8 mouse cellular contexts compared by ENCODE assay signal in the genomic region with DNA sequence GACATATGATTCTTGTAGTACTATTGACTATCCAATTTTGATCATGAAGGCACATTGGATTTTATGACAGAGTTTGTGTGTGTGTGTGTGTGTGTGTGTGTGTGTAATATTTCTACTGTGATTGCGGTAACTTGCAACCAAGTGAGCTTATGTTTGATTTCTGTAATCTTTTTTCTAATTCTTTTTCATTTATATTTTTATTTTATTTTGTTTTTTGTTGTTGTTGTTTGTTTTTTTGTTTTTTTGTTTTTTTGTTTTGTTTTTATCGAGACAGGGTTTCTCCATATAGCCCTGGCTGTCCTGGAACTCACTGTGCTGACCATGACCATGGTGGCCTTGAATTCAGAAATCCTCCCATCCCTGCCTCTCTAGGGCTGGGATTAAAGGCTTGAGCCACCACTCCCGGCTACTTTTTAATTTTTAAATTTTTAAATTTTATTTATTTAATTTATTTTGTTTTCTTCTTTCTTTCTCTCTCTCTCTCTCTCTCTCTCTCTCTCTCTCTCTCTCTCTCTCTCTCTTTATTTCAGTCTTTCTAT.
A peak's percentile ranks its signal among the peaks of the same experiment; 100 is the strongest.
DNase-seq lines count a peak whose midpoint lies in the region; ATAC-seq lines count a peak whose summit lies in the region.
"Not testable (repeated sequence)": the region's sequence is repeated elsewhere in the genome, so short reads cannot be mapped to it uniquely, and the experiment has no call there.

No protein-coding gene starts in this region.

- H3K9ac ChIP-seq in forebrain, embryonic 11.5 days (ENCODE audit: low read length); heart, embryonic 14.5 days (ENCODE audit: low read length); kidney, embryonic 15.5 days; liver, embryonic 11.5 days (ENCODE audit: low read depth, low read length); midbrain, embryonic 13.5 days (replicated peaks): not testable (repeated sequence)

- DNase-seq in 3T3-L1 (ENCODE audit: low read depth, low spot score), result peak; percentile 9
- DNase-seq in adrenal gland, postnatal 25 days, result peak; percentile 16
- not testable (repeated sequence) for DNase-seq in forebrain, embryonic 11.5 days (ENCODE audit: low spot score); liver, embryonic 11.5 days (ENCODE audit: low spot score)
- DNase-seq in spleen, postnatal 4 days (ENCODE audit: low spot score in 2 of 2), result peak; percentile 53 to 71

- not testable (repeated sequence) for H3K27me3 ChIP-seq in forebrain, embryonic 11.5 days (ENCODE audit: control insufficient read depth, insufficient read depth, low read length); heart, embryonic 14.5 days (ENCODE audit: control insufficient read depth, insufficient read depth, low read length); kidney, embryonic 15.5 days; liver, embryonic 11.5 days (replicated peaks; ENCODE audit: control insufficient read depth, insufficient read depth, low read length); midbrain, embryonic 13.5 days

- H3K4me2 ChIP-seq in forebrain, embryonic 11.5 days (ENCODE audit: low read depth, low read length, severe bottlenecking); heart, embryonic 14.5 days (ENCODE audit: low read length); kidney, embryonic 15.5 days; liver, embryonic 11.5 days; midbrain, embryonic 13.5 days (replicated peaks): not testable (repeated sequence)

- not testable (repeated sequence) for H3K27ac ChIP-seq in forebrain, embryonic 11.5 days (ENCODE audit: low read depth, low read length); heart, embryonic 14.5 days (replicated peaks in 1 of 2; ENCODE audit: control insufficient read depth in 1 of 2, insufficient read depth in 1 of 2, low read depth in 2 of 2, low read length in 2 of 2); kidney, embryonic 15.5 days; liver, embryonic 11.5 days (ENCODE audit: low read depth, low read length); midbrain, embryonic 13.5 days

- not testable (repeated sequence) for H3K36me3 ChIP-seq in forebrain, embryonic 11.5 days (ENCODE audit: control insufficient read depth, insufficient read depth, low read length); heart, embryonic 14.5 days (ENCODE audit: control insufficient read depth, insufficient read depth, low read length); kidney, embryonic 15.5 days; liver, embryonic 11.5 days (ENCODE audit: control insufficient read depth, insufficient read depth, low read length); midbrain, embryonic 13.5 days

- H3K9me3 ChIP-seq in forebrain, embryonic 11.5 days (ENCODE audit: control insufficient read depth, low read length); heart, embryonic 14.5 days (ENCODE audit: control insufficient read depth, low read length); kidney, embryonic 15.5 days (replicated peaks); liver, embryonic 11.5 days (ENCODE audit: control insufficient read depth, low read length); midbrain, embryonic 13.5 days: not testable (repeated sequence)

- WGBS in forebrain, embryonic 11.5 days, result 88% methylated on average over 3 of the region's 3 CpGs
- 70% methylated on average over 3 of the region's 3 CpGs for WGBS in heart, embryonic 14.5 days
- WGBS in kidney, embryonic 15.5 days, result 78% methylated on average over 3 of the region's 3 CpGs
- WGBS in liver, embryonic 11.5 days, result 77% methylated on average over 3 of the region's 3 CpGs
- 73% methylated on average over 3 of the region's 3 CpGs for WGBS in midbrain, embryonic 13.5 days

- H3K4me1 ChIP-seq in forebrain, embryonic 11.5 days (replicated peaks; ENCODE audit: control insufficient read depth, insufficient read depth, low read length); heart, embryonic 14.5 days (ENCODE audit: control insufficient read depth in 2 of 2, insufficient read depth in 2 of 2, low read length in 2 of 2); kidney, embryonic 15.5 days; liver, embryonic 11.5 days (replicated peaks; ENCODE audit: control insufficient read depth, insufficient read depth, low read length); midbrain, embryonic 13.5 days (replicated peaks): not testable (repeated sequence)

- peak; percentile 88 for ATAC-seq in forebrain, embryonic 11.5 days (replicated peaks; ENCODE audit: low FRiP score)
- peak; percentile 82 for ATAC-seq in heart, embryonic 14.5 days (ENCODE audit: insufficient number of reproducible peaks, insufficient read depth, low FRiP score, low read depth)
- peak; percentile 94 for ATAC-seq in kidney, embryonic 15.5 days (replicated peaks; ENCODE audit: low FRiP score)
- ATAC-seq in liver, embryonic 11.5 days (replicated peaks; ENCODE audit: low FRiP score), result peak; percentile 71
- peak; percentile 85; the same call in 1 of the 2 replicates for ATAC-seq in midbrain, embryonic 13.5 days

- not testable (repeated sequence) for H3K4me3 ChIP-seq in forebrain, embryonic 11.5 days (ENCODE audit: low read depth, low read length); heart, embryonic 14.5 days (ENCODE audit: control insufficient read depth in 1 of 2, insufficient read depth in 1 of 2, low read depth in 1 of 2, low read length in 2 of 2); kidney, embryonic 15.5 days (replicated peaks); liver, embryonic 11.5 days (ENCODE audit: low read depth, low read length); midbrain, embryonic 13.5 days (replicated peaks)
